Mouse (Mus musculus) natural killer cell, adult 2 months (primary cell): Measurements from ENCODE around the gene Zer1.
"Not testable (repeated sequence)": the region's sequence is repeated elsewhere in the genome, so short reads cannot be mapped to it uniquely, and the experiment has no call there.

Source experiments
- DNase-seq, 2 experiments: peaks; one replicate each; pipeline ENCODE4 v3.0.0; 2022; ENCODE audit warnings: low spot score in 2 of 2

Gene Zer1

GRCm38 (mm10) chr2:30124472-30125274, at the start of gene Zer1:
TSS of gene Zer1 (minus strand) at chr2:30124585.
- DNase-seq, result peak; percentile 89 to 91

- no peak for DNase-seq
These were observed 49.3 kb upstream of the Zer1 start for GRCm38 (mm10) chr2:30173541-30174240.

- DNase-seq, result no peak
These were observed 47.6 kb upstream of the Zer1 start for GRCm38 (mm10) chr2:30171997-30172382.

- DNase-seq, result peak; percentile 66 to 68
These were observed 47.1 kb upstream of the Zer1 start, which contains the start of gene Endog for GRCm38 (mm10) chr2:30171371-30171996. TSS of gene Endog (plus strand) at chr2:30171493.

GRCm38 (mm10) chr2:30166677-30167076, 42.3 kb upstream of the Zer1 start:
- no peak for DNase-seq

GRCm38 (mm10) chr2:30164340-30164932, 40.1 kb upstream of the Zer1 start:
- DNase-seq, result no peak

- DNase-seq, result no peak
These were observed 37.4 kb upstream of the Zer1 start for GRCm38 (mm10) chr2:30161809-30162208.

GRCm38 (mm10) chr2:30159871-30160270, 35.5 kb upstream of the Zer1 start:
- not testable (repeated sequence) for DNase-seq

- DNase-seq, result no peak
These were observed 28.2 kb upstream of the Zer1 start for GRCm38 (mm10) chr2:30152616-30153015.

GRCm38 (mm10) chr2:30151840-30152239, 27.5 kb upstream of the Zer1 start:
- DNase-seq, result no peak

GRCm38 (mm10) chr2:30147466-30147865, 23.1 kb upstream of the Zer1 start:
- no peak for DNase-seq

GRCm38 (mm10) chr2:30144436-30144835, 20.1 kb upstream of the Zer1 start:
- DNase-seq, result no peak

- not testable (repeated sequence) for DNase-seq
These were observed 15.6 kb upstream of the Zer1 start for GRCm38 (mm10) chr2:30140021-30140420.

GRCm38 (mm10) chr2:30136458-30136857, 12.1 kb upstream of the Zer1 start:
- no peak for DNase-seq

GRCm38 (mm10) chr2:30134928-30135620, 10.7 kb upstream of the Zer1 start:
- no peak for DNase-seq

- no peak for DNase-seq
These were observed 10.0 kb upstream of the Zer1 start for GRCm38 (mm10) chr2:30134378-30134711.

- DNase-seq, result peak; percentile 99
These were observed 9.4 kb upstream of the Zer1 start, which contains the start of gene Tbc1d13 for GRCm38 (mm10) chr2:30133613-30134377. TSS of gene Tbc1d13 (plus strand) at chr2:30133746.

- no peak for DNase-seq
These were observed 8.6 kb upstream of the Zer1 start for GRCm38 (mm10) chr2:30132801-30133612.

- peak in 1 of 2 experiments; percentile 27 for DNase-seq
These were observed 6.9 kb upstream of the Zer1 start for GRCm38 (mm10) chr2:30131240-30131639.

- no peak for DNase-seq
These were observed 5.8 kb upstream of the Zer1 start for GRCm38 (mm10) chr2:30130156-30130555.
